Mouse (Mus musculus): ENCODE results near the gene Prkab1.

Gene Prkab1

GRCm38 (mm10) chr5:116024327-116024739 lies at the start of gene Prkab1:
Gene Prkab1, minus strand, starts transcription at chr5:116024508.
- DNase-seq (ENCODE audit: low read depth in 1 of 2, low spot score in 2 of 2), result peak; percentile 74 to 75

DNA sequence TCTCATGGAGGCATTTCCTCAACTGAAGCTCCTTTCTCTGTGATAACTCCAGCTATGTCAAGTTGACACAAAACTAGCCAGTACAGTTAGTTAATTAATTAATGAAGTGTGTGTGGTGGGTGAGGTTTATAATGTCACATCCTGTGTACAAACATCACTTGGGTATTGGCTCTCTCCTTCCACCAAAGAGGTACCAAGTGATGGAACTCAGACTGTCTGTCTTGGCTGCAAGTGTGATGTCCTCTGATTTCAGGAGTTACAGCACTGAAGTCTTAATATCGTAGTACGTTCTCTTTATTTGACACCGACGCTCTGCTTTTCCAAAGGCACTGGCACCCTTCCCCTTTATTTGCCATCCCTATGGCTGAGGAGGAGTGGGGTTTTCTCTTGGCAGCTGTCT lies 45.3 kb upstream of the Prkab1 start:
- no peak for DNase-seq (ENCODE audit: low read depth in 1 of 2, low spot score in 2 of 2)

- no peak for DNase-seq (ENCODE audit: low read depth in 1 of 2, low spot score in 2 of 2)
Measured at GRCm38 (mm10) chr5:116052826-116053225, 28.5 kb upstream of the Prkab1 start.

DNA sequence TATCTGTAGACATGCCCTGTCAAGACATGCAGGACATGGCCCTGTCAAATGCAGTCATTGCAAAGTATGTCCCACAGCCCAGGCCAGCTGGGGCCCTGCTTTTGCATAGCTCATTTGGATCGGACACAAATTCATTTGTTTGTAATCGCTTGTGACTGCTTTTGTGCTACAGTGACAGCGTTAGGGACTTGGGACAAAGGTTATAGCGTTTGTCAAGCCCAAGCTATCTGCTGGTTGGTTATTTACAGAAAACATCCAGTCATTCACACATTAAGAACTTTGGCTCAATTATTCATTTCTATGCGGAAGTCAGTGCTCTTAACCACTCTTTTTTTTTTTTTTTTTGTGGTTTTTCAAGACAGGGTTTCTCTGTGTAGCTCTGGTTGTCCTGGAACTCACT lies 27.9 kb upstream of the Prkab1 start:
- DNase-seq (ENCODE audit: low read depth in 1 of 2, low spot score in 2 of 2), result no peak

DNA sequence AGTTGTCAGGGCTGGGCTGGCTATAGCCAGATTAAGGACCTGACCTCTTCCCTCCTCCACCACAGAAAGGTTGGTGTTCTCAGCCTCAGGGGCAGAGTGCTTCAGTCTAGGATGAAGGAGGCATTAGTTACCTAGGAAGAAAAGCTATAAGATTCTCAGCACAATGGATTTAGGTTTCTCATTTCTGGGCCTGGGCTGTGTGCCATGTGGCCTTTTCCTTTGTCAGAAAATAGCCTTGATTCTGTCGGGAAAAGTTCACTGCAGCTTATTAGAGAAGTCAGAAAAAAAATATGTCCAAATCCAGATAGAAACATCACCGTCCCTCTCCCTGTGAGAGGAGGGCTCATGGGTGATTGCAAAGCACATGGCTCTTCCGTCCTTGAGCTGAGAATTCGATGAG lies 25.5 kb upstream of the Prkab1 start:
- no peak for DNase-seq (ENCODE audit: low read depth in 1 of 2, low spot score in 2 of 2)

DNA sequence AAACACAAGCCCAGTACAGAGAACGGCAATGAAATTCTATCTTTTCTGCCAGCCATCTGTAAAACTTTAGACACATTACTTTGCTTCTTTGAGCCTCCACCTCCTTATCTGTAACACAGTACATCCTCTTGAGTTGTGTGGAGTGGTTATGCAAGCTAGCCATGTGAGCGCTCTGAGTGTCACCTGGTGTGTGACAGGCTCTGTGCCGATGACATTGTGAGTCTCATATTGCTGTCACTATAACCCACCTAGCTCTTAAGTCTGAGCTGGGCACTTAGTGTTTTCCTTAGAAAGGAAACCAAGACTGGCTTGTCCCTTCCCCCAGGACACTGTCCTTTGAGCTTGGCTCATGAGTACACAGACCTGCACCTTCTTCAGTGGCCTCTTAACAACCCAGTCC lies 24.0 kb upstream of the Prkab1 start:
- DNase-seq (ENCODE audit: low read depth in 1 of 2, low spot score in 2 of 2), result no peak

GRCm38 (mm10) chr5:116046246-116046645 lies 21.9 kb upstream of the Prkab1 start:
- no peak for DNase-seq (ENCODE audit: low read depth in 1 of 2, low spot score in 2 of 2)

- DNase-seq (ENCODE audit: low read depth in 1 of 2, low spot score in 2 of 2), result no peak
Measured at GRCm38 (mm10) chr5:116045581-116045980, 21.3 kb upstream of the Prkab1 start.

GRCm38 (mm10) chr5:116042241-116042640 lies 17.9 kb upstream of the Prkab1 start:
- DNase-seq (ENCODE audit: low read depth in 1 of 2, low spot score in 2 of 2), result no peak

GRCm38 (mm10) chr5:116039706-116040105 lies 15.4 kb upstream of the Prkab1 start:
- DNase-seq (ENCODE audit: low read depth in 1 of 2, low spot score in 2 of 2), result no peak

GRCm38 (mm10) chr5:116037731-116038130 lies 13.4 kb upstream of the Prkab1 start:
- no peak for DNase-seq (ENCODE audit: low read depth in 1 of 2, low spot score in 2 of 2)

GRCm38 (mm10) chr5:116036465-116036864 lies 12.2 kb upstream of the Prkab1 start:
- DNase-seq (ENCODE audit: low read depth in 1 of 2, low spot score in 2 of 2), result no peak

DNA sequence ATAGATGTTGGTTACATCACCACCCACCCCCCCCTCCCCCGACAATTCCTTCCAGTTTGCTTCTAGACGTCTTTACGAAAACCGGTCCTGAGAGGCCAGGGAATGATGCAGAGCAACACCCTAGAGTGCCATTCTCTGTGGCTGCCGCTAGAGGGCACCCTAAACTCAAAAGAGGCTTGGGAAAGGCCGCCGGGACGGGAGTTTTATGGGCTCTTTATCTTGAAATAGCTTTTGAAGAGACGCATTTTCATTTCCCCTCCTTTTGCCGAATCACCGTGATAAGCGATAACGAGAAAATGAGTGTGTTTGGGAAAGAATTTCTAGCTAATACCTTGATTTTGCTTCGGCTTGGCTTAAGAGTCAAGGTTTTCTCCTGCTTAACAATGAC lies 6.9 kb upstream of the Prkab1 start:
- peak in 1 of 2 experiments; percentile 27 for DNase-seq (ENCODE audit: low read depth in 1 of 2, low spot score in 2 of 2)

DNA sequence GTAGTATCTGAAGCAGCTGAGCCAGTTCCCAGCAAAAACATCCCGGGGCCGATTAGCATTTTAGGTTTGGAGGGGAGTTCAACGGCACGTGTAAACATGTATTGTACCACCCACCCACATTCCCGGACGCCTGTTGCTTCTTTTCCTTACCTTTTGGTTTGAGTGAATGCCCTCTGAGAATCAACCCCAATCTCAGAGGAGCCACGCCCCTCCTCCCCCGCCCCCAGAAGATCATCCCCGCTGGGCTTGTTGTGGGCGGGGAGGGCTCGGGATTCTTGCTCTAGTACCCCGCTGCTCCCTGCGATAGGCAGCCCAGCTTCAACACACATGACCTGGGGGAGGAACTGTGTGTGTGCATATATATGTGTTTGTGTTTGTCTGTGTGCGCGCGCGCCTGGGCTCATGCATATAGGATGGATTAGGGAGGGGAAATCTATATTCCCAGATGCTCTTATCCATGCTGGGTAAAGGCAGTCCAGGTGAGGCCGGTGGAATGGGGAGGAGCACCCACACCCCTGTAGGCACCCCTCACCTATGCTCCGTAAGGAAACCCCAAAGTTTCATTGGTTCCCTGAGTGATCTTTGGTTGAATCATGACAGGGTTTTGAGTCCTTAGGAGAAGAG lies 6.4 kb upstream of the Prkab1 start:
- DNase-seq (ENCODE audit: low read depth in 1 of 2, low spot score in 2 of 2), result no peak

GRCm38 (mm10) chr5:116029071-116029470 lies 4.8 kb upstream of the Prkab1 start:
- no peak for DNase-seq (ENCODE audit: low read depth in 1 of 2, low spot score in 2 of 2)

DNA sequence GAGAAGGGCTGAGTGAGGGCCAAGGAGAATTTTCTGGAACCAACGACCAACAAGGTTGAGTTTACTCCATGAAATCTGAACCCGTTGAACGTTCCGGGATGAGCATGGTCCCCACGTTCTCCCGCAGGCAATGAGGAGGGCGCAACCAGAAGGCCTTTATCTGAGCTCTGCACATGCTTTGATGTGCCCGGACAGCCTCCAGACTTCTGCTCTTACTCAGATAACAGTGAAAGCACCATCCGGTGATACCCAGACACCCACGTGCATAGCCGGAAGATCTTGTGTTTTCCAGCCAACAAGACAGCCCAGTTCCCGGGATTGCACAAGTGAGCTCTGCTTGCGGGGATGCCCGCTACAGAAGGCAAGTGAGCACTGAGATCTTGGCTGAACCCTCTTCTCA lies 2.3 kb upstream of the Prkab1 start:
- DNase-seq (ENCODE audit: low read depth in 1 of 2, low spot score in 2 of 2), result no peak

GRCm38 (mm10) chr5:116026107-116026506 lies 1.8 kb upstream of the Prkab1 start:
- DNase-seq (ENCODE audit: low read depth in 1 of 2, low spot score in 2 of 2), result no peak

DNA sequence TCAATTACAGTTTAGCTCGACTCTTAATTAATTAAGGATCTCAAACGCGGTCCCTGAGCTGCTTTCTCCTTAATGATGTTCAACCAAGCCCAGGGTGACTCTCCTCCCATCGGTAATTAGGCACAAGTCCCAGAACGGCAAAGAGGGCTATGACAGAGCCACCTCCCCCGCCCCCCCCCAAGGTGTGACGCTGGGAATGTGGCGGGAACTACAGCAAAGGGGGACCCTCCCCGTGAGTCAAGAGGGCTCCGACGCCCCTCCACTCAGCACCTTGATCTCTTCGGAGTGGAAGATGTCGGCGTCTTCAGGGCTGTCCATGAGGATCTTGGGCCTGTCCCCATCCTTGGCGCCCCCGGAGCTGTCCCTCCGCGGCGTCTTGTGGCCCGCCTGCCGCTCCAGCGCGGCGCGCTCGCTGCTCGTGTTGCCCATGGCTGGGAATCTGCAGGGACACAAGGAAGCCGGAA lies 455 bp downstream of the Prkab1 start:
- DNase-seq (ENCODE audit: low read depth in 1 of 2, low spot score in 2 of 2), result no peak

- DNase-seq (ENCODE audit: low read depth in 1 of 2, low spot score in 2 of 2), result no peak
Measured at GRCm38 (mm10) chr5:116023251-116023661, 1.1 kb downstream of the Prkab1 start.

DNA sequence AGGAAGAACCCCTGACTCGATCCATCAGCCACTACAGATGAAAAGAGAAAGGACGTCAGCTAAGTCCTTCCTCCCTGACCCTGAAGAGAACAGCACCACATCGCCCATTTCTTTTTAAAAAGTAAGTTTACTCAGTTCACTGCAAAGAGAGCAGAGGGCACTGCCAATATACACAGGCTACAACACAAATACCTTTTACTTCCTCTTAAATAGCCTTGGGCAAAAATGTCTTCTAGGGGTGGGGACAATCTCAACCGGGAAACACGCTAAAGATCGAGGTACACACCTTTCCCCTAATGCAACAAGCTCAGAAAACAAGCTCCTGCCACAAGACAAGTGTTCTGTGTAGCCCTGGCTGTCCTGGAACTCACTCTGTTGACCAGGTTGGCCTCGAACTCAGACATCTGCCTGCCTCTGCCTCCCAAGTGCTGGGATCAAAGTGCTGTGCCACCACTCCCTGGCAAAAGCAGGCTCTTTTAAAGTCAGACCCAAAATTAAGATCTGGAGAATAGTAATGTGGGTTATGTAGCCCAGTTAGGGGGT lies 1.6 kb downstream of the Prkab1 start:
- no peak for DNase-seq (ENCODE audit: low read depth in 1 of 2, low spot score in 2 of 2)

GRCm38 (mm10) chr5:116022131-116022530 lies 2.2 kb downstream of the Prkab1 start:
- no peak for DNase-seq (ENCODE audit: low read depth in 1 of 2, low spot score in 2 of 2)

DNA sequence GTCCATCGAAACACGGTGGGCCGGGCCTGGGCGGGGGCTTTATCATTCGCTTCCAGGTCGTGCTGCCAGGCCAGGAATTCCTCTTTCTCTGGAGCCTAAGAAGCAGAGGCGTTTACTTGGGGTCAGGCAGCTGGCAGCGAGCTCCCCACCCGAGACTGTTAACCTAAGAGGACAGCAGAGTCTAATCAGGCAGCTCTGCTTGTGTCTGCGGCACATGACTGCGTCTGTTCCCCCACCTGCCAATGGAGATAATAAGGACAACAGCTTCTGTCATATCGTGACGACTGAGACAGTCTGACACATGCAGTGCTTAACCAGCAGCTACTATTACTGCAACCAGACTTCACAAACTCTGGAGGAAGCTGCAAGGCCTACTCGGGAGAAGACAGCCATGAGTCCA lies 2.8 kb downstream of the Prkab1 start:
- DNase-seq (ENCODE audit: low read depth in 1 of 2, low spot score in 2 of 2), result no peak

- DNase-seq (ENCODE audit: low read depth in 1 of 2, low spot score in 2 of 2), result no peak
Measured at GRCm38 (mm10) chr5:116019371-116019770, 4.9 kb downstream of the Prkab1 start.

Data from monocyte, adult 2 months (primary cell).